Mouse (Mus musculus) 416B (cell line): ENCODE measurements around the gene Ly6c1.
"Not testable (repeated sequence)": the region's sequence is repeated elsewhere in the genome, so short reads cannot be mapped to it uniquely, and the experiment has no call there.

Source experiments
- DNase-seq: peaks from one replicate; pipeline ENCODE4 v3.0.0; 2011; ENCODE audit warnings: low read depth

Gene Ly6c1

DNA sequence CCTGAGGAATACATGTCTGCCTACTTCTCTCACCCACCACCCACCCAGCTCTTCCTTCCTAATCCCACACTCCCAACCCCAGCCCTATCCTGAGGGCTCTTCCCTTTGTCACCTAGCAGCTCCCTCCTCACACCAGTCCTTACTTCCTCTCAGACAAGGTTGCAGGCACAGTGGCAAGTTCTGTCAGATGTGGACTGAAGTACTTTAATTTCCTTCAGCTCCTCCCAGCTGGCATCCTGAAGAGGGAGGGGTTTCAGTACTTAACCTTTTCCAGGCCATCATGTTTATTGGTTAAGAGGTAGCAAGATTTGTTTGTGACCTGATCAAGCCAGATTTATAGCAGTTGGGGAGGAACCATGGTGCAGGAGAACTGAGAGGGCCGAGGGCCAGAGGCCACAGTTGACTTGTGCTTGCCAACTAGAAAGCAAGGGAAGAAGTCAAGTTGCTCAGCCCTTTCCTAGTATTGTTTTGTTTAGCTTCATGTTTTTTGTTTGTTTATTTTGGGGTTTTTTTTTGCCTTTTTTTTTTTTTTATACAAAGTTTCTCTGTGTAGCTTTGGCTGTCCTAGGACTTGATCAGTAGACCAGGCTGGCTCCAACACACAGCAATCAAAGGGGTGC, at the start of gene Ly6c1:
Ly6c1 (minus strand) TSS at position 189 of the 620 bp plus-strand sequence.
- DNase-seq, result not testable (repeated sequence)

GRCm38 (mm10) chr15:75088041-75088440, 39.4 kb upstream of the Ly6c1 start:
- DNase-seq, result peak; percentile 42

DNA sequence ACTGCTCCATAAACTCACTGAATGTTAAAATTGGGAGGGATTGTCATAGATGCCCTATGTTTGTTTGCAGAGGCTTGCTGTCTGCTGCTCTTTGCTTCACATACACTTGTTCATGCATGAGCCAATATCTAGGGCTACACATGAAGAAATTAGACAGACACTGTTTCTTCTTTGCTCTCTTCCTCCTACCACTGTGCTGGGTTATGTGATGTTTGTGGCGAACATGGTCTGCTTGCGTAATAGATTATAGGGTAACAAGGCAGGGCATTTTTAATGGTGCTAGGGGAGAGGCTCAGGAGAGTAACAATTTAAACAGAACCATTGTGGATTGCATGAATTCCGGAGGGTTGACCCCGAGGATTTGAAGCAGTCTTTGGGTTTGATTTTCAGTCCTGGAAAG, 21.3 kb upstream of the Ly6c1 start:
- DNase-seq, result peak; percentile 17

DNA sequence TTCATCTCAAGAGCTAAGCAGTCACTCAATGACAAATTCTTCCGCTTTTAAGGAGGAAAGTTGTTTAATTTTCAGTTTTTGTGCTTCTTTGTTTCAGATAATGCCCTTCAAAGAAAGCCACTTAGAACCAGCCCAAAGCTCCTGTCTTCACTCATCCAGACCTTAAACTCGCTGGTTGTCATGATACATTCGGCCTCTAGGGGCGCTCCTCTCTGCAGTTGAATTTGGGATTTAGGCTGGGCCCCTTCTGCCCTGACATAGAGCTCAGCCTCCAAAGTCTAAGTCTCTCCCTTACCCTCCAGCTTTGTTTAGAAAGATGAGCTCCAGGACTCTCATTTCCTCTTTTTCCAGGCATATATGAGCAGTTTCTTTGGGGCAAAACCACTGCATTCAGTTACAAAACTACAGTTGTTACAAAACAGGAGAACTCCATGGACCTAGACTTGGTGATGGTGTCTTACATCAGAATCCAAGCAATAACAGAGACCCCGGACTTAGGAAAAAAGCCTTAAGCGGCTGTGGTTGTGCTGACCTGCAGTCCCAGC, 13.5 kb upstream of the Ly6c1 start:
- DNase-seq, result peak; percentile 61

- peak; percentile 73 for DNase-seq
These were observed 11.9 kb upstream of the Ly6c1 start for GRCm38 (mm10) chr15:75060505-75060904.

GRCm38 (mm10) chr15:75055985-75056384, 7.4 kb upstream of the Ly6c1 start:
- no peak for DNase-seq

DNA sequence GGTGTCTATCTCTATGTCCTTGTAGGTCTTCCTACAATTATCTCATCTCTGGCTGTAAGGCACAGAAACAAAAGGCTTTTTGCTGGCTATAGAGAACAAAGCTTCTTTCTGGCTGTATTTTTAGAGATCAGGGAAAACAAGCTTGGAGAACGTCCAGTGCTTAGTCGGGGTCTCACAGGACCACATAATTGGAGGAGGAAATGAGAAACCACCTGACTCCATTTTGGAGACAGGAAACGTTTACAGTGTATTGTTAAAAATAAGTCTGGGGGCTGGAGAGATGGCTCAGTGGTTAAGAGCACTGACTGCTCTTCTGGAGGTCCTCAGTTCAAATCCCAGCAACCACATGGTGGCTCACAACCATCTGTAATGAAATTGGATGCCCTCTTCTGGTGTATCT, 6.8 kb upstream of the Ly6c1 start:
- not testable (repeated sequence) for DNase-seq

- DNase-seq, result peak; percentile 36
These were observed 3.8 kb upstream of the Ly6c1 start for GRCm38 (mm10) chr15:75052414-75052813.

DNA sequence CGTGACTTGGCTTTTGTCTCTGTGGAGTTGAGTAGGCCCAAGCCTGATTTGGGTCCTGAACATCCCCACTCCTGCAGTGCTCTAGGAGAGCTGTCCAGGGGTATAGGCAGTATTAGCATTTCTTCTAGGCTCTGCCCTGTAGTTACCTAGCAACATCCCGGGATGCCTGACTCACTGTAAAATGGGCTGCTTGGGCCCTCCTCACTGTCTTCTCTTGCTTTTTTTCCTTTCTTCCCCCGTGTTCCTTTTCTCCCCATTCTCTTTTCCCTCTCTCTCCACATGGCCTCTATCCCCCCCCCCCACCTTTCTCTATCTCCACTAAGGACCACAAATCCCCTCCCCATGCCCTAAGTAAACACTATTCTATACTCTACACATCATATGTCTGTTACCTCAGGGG, 2.5 kb upstream of the Ly6c1 start:
- not testable (repeated sequence) for DNase-seq

DNA sequence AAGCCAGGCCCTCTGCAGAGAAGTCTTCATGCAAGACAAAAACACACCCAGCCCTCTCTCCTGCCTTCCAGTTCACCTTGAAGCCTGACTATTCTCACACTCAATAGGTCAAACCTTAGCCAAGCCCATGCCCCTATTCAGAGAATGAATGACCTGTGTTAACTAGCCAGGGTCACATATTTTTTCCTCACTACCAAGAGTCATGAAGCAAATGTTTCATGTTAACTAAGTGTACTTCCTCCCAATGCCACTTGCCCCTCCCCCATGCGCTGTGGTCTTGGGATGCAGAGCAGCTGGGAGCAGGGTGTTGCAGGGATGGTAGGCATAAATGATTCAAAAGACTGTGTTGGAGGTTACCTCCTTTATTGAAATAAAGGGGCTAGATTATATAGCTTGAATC, 2.0 kb upstream of the Ly6c1 start:
- DNase-seq, result not testable (repeated sequence)

DNA sequence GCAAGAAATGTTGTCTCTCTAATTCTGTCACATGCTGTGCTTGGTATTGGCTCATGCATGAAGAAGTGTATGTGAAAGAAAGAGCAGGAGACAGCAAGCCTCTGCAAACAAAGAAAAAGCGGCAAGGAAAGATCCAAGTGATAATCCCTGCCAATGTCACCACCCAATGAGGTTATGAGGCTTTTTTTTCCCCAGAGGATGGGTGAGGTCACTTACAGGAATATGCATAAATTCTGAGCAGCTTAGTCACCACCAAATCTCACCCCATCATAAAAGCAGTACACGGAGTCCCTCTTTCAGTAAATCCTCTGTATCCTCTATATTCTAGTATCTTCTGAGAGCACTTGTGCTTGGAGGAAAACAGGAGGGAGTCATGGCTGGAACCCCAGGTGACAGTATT, 1.2 kb upstream of the Ly6c1 start:
- DNase-seq, result not testable (repeated sequence)

DNA sequence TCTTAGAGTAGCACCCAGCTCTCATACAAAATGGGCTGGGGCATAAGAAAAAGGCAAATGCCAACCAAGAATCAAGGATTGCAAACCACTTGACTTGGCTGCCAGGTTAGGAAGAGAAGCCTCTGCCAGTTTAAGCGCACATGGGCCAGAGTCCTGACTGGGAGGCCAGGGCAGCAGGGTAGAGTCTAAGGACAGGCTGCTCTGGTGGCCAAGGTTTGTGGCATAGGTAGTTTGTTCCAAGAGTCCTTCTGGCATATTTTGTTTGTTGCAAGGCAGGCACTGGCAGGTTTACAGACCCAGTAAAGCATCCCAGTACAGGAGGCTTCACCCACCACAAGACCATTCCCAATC, 685 bp downstream of the Ly6c1 start:
- DNase-seq, result not testable (repeated sequence)

DNA sequence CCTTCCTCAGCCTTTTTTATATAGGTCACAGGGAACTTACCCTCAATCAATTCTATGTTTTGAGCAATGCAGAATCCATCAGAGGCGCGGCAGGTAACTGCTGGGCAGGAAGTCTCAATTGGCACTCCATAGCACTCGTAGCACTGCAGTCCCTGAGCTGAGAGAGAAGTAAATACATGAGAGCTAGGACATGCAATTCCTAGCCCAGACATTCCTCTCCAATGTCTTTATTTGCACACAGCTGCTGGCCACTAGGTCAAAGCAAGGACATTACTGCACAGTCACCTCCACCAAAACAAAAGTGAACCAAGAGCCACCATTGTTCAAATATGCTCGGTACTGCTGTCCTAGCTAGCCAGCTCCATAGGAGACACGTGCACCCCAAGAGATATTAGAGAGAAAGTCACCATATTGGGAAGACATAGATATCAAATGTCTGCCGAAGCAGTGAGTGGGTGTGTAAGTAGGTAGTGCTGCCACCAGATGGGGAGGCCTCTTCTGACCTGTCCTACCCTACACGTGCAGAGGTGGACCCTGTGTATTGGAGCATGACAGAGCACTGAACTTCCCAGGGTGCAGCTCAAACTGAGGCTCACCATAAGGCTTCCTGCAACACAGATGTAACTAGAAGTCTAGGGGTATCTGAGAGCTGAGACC, 1.2 kb downstream of the Ly6c1 start:
- not testable (repeated sequence) for DNase-seq

DNA sequence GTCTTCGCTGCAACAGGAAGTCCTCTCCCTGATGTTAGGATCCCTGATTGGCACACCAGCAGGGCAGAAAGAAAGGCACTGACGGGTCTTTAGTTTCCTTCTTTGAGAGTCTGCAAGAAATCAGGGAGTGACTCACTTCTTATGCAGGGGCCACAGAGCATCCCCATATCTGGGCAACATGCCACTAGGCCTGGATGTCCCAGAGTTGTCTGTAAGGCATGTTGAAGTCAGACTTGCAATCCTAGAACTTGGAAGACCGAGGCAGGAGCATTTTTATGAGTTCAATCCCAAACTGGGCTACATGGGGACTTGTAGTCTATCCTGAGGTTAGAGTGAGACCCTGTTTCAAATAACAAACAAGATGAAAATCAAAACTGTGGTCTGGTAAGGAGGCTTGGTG, 3.1 kb downstream of the Ly6c1 start:
- DNase-seq, result not testable (repeated sequence)

GRCm38 (mm10) chr15:75021020-75021759, 27.4 kb downstream of the Ly6c1 start:
- DNase-seq, result not testable (repeated sequence)

DNA sequence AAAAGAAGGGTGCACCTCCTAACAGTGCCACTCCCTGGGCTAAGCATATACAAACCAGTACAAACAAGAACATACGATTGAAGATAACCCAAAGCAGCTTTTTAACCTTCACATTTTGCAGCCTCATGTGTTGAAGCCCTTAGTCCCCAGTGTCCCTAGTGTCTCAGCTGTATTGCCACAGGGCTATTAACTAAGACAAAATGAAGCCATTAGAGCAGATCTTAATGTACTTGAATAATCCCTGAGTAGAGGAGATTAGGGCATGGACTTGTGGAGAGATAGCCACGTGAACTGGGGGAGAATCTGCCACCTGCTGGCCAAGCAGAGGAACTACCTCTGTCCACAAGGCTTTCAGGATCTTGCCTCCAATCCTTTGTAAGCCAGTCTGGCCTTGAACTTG, 29.2 kb downstream of the Ly6c1 start:
- peak; percentile 73 for DNase-seq
